Mouse (Mus musculus): Measurements from ENCODE around the gene Cel. TPM values are rescaled to one million over a fixed set of nuclear protein-coding genes. Genes with fewer than 3 reads are reported as not detected.

Gene Cel
- polyA plus RNA-seq, 1 experiment from 2014 or later: not detected

DNA sequence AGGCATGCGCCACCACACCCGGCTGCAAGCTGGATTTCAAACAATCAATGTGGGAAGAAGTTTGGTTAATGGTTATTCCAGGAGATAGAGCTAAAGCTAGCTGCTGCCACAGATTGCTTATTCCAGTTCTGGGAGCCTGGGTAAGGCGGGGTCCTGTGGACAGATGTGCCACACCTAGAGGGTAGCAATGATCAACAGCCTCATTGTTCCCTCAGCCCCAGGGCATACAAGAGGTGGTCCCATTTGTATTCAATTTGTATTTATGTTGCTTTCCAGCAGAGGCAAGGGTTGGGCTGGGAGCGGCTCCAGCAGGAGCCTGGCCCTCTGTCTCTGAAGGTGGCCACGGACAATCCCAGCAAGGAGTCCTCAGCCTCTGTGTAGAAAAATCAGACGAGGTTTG, 56.9 kb downstream of the Cel start:
- ATAC-seq (ENCODE audit: low FRiP score, low TSS enrichment): no peak
- no peaks in the 10 kb centered on the region for H3K36me3 ChIP-seq (ENCODE audit: control insufficient read depth, insufficient read depth, low read length)
- no peak overlapping the region for H3K4me3 ChIP-seq (replicated peaks; ENCODE audit: low read depth, low read length)
- H3K27ac ChIP-seq (replicated peaks; ENCODE audit: low read depth, low read length): no peak overlapping the region
- no peaks in the 10 kb centered on the region for H3K4me1 ChIP-seq (ENCODE audit: control insufficient read depth, insufficient read depth, low read length)
- no peak overlapping the region for H3K9ac ChIP-seq (replicated peaks; ENCODE audit: low read length)
- no peaks in the 10 kb centered on the region for H3K27me3 ChIP-seq (ENCODE audit: control insufficient read depth, insufficient read depth, low read length)
- 87% methylated on average over 6 of the region's 6 CpGs for WGBS
- H3K4me2 ChIP-seq (ENCODE audit: low read length): no peak overlapping the region
- no peaks in the 10 kb centered on the region for H3K9me3 ChIP-seq (ENCODE audit: control insufficient read depth, low read length)
- DNase-seq: no peak

DNA sequence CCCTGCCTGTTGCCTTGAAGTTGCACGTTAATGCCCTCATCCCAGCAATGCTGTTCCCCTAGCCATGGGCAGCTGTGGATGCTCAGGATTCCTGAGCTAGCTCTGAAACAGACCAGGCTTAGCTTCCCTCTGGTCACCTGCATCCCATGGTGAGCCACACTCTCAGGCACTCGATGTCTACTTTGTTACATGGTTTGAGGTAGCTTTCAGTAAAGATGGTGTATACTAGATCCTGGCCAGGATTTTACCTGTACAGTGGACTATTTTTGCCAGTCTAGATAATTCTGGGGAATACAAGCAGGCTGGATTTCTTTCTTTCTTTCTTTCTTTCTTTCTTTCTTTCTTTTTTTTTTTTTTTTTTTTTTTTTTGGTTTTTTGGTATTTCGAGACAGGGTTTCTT, 57.4 kb downstream of the Cel start, which contains the start of gene Gm10134:
Gene Gm10134 (plus strand): TSS at position 301 of the 400 bp plus-strand sequence.
- H3K9me3 ChIP-seq (ENCODE audit: control insufficient read depth, low read length): no peaks in the 10 kb centered on the region
- H3K9ac ChIP-seq (replicated peaks; ENCODE audit: low read length): no peak within 1 kb of the TSS
- H3K36me3 ChIP-seq (ENCODE audit: control insufficient read depth, insufficient read depth, low read length): no peaks in the 10 kb centered on the region
- DNase-seq (no peak), ATAC-seq (ENCODE audit: low FRiP score, low TSS enrichment) (no peak)
- no peak within 1 kb of the TSS for H3K4me2 ChIP-seq (ENCODE audit: low read length)
- H3K4me3 ChIP-seq (replicated peaks; ENCODE audit: low read depth, low read length): no peak within 1 kb of the TSS
- WGBS: 74% methylated on average over 3 of the region's 3 CpGs
- H3K27me3 ChIP-seq (ENCODE audit: control insufficient read depth, insufficient read depth, low read length): no peaks in the 10 kb centered on the region
- no peaks in the 10 kb centered on the region for H3K4me1 ChIP-seq (ENCODE audit: control insufficient read depth, insufficient read depth, low read length)
- no peak within 1 kb of the TSS for H3K27ac ChIP-seq (replicated peaks; ENCODE audit: low read depth, low read length)

Small RNA genes within 50 kb of the gene (microRNA-seq; reads per million reads assigned to microRNA genes)
- gene Gm22824: not detected

Other genes with a start within 250 kb of the Cel start
- 12.5 and 15.5 TPM in 2 replicates for gene Ppp1r26, start 116.6 kb downstream of the Cel start, polyA plus RNA-seq (2014; fragmentation: Nextera tagmentation; extraction: Ambion mirVana)
- 1.4 and 2.6 TPM in 2 replicates for gene 1700007K13Rik, start 97.1 kb downstream of the Cel start, polyA plus RNA-seq (2014; fragmentation: Nextera tagmentation; extraction: Ambion mirVana)
- gene Mrps2, start 95.3 kb downstream of the Cel start, polyA plus RNA-seq (2014; fragmentation: Nextera tagmentation; extraction: Ambion mirVana): 47.0 and 51.2 TPM in 2 replicates
- 1.3 TPM in 1 of 2 replicates, not detected in the other for gene Gbgt1, start 66.5 kb downstream of the Cel start, polyA plus RNA-seq (2014; fragmentation: Nextera tagmentation; extraction: Ambion mirVana)
- 1.8 TPM in 1 of 2 replicates, not detected in the other for gene Gm10134, start 57.3 kb downstream of the Cel start, polyA plus RNA-seq (2014; fragmentation: Nextera tagmentation; extraction: Ambion mirVana)
- gene Ralgds, start 50.3 kb downstream of the Cel start, polyA plus RNA-seq (2014; fragmentation: Nextera tagmentation; extraction: Ambion mirVana): 97.9 and 101 TPM in 2 replicates
- gene Gtf3c5, start 20.3 kb upstream of the Cel start, polyA plus RNA-seq (2014; fragmentation: Nextera tagmentation; extraction: Ambion mirVana): 30.5 and 31.0 TPM in 2 replicates
- gene Gfi1b, start 58.6 kb upstream of the Cel start, polyA plus RNA-seq (2014; fragmentation: Nextera tagmentation; extraction: Ambion mirVana): 0.12 TPM in 1 of 2 replicates, not detected in the other
- 23.0 and 32.9 TPM in 2 replicates for gene Tsc1, start 77.8 kb upstream of the Cel start, polyA plus RNA-seq (2014; fragmentation: Nextera tagmentation; extraction: Ambion mirVana)
- 1.1 and 1.6 TPM in 2 replicates for gene Spaca9, start 136.3 kb upstream of the Cel start, polyA plus RNA-seq (2014; fragmentation: Nextera tagmentation; extraction: Ambion mirVana)
- gene Ak8, start 136.8 kb upstream of the Cel start, polyA plus RNA-seq (2014; fragmentation: Nextera tagmentation; extraction: Ambion mirVana): 3.0 and 4.3 TPM in 2 replicates

All from midbrain, embryonic 14.5 days (tissue).